Mouse (Mus musculus) cerebellum, adult 9-10 months (tissue): ENCODE results near the gene Dgki.

Experiments used
- DNase-seq: peaks from one replicate; pipeline ENCODE4 v3.0.0; 2022

The Dgki gene

DNA sequence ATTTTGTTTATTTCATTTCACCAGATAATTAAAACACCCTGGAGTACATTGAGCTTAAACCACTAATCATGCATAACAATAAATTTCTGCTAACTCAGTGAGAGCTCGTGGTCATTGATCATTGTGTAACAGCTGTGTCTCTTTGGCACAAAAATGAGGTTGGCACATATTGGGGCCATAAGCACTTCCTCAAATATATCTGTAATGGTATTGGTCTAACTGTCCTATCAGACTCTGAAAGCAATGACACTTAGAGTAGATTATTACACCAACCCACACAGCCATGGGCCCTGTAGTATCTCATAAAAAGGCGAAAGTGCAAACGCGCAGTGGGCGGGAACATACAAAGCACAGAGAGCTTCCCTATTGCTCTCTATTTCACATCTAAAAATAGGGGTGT, 305.7 kb downstream of the Dgki start:
- DNase-seq = no peak

DNA sequence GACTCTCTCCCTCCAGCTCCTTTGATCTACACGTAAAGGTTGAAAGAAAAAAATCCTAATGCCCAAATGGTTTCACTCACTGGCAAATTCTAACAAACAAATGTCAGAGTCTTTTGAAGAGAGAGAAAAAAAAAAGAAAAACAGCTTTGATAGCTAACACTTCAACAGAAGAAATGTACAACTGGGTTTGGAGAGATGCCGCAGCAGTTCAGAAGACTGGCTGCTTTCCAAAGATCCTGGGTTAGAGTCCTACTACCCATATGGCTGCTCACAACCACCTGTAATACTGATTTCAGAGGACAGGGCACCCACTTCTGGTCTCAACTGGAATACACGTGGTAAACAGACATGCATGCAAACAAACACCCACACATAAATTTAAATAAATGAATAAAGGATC, 309.8 kb downstream of the Dgki start:
- DNase-seq = no peak

DNA sequence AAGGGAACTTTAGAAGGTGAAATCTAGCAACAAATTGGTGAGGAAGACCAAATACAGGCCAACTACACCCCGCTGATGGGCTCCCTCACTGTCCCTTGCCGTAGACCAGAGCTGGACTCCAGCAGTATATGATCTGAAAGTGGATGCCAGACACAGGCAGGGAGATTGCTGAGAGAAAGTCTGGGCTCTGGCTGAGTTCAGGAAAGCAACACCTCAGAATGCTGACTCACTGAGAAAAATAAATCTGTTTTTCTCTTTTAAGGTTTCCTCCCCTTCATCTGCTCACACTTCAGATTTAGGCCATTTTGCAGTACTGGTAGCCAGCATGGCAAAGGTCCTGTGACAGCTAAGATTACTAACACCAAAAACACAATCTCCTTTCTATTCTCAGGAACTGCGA, 311.2 kb downstream of the Dgki start:
- DNase-seq = no peak

DNA sequence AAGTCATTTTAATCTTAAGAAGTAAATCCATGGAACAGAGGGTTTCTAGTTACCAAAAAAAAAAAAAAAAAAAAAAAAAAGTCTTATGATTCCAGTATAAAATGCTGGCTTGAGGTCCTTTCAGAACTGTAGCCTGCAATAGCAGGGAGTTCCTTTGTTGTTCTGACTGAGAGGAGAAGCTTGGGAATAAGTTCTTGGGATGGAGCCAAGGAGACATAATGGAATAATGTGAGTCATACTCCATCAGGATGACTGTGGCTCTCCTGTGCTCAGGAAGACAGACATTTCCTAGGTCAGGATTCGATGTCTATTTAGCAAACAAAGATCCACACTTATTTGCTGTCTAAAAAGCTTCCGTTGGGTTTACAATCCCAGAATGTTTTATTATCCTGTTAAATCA, 318.3 kb downstream of the Dgki start:
- DNase-seq = peak; percentile 85

DNA sequence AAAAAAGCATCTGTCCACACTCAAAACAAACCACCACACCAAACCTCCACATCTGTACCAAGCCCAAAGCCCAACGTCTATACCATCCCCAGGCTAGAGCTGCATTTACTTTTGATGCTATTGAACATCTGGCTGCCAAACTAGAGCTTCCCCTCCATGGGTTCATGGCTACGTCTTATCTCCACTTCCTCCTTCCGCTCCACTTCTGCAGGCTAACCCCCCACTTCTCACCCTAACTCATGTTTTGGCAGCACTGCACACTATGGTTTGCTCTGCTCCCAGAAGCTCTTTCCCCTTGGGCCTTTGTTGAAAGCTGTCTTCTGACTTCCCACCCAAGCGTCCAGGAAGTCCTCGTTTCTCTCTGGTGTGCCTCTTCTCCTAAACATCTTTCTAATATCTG, 319.5 kb downstream of the Dgki start:
- DNase-seq = no peak

DNA sequence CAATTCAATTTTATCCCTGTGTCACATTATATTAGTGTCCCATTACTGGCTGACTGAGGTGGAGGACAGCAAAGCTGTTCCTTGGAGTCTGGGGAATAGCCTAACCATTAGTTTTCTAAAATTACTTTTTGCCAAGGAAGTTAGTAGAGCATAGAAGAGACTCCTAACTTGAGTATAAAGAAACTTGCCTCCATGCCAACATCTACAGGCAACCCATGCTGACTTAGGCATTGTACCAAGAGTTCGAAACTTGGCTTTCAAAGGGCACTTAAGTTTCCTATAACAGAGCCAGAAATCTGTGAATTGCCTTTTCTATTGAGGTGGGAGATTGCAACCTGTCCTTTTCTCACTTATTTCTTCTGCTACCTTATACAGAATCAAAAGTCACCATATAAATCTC, 321.8 kb downstream of the Dgki start:
- DNase-seq = no peak

DNA sequence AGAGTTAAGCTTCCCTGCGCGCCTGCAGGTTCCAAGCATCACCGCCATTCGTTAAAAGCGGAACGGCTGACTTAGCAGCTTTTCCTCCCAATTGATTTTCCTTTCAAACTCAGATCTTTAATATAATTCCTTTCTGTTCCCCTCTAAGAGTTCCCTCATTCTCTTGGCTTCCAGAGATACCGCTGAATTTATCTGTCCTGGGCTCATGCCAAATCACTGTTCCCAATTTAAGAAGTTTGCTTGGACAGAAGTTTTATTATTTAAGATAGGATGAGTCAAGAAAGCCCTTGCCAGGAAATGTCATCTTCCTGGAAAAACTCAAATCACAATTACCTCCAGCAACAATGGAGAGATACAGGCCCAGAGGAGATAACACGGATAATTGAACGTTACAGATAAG, 326.9 kb downstream of the Dgki start:
- no peak for DNase-seq

DNA sequence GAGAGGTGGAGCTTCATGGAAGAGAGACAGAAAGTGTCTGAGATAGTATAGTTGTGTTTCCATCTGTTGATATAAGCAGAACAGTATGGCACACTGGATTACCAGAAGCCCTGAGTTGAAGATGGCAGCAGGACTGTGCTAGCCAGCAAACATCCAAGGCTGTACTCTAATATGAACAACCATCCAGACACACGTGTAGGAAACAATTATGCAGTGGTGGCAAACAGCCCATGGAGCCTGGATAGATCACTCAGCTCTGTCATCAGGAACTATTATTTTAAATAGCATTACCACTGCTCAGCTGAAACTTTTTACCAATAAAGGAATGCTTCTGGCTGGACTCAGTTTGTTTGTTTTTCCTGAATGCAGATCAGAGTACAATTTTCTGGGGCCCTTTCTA, 327.5 kb downstream of the Dgki start:
- no peak for DNase-seq

DNA sequence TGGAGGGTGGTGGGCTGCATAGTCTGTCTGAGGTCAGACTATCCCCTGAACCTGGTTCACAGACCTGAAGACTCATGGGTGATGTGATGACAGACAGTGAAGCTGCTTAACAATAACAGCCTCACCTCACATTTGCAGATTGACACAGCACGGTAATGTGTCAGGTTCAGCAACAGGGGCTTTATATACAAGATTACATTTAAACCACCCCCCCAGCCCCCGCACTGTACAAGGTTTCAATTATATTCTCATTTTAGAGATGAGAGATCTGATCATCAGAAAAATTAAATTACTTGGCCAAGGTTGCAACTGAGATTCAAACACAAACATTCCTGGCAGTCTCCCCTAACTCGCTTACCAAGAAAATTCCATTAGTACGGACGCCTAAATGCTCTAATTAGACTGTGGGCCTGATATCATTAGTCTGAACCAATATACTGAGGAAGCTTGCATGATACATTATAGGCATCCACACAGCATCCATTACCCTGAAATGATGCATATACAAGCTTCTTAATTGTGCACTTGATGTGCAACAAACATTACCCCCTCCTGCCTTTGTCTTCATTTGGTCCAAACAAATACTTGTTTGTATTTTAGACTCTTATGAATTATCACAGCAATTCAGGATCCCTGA, 330.6 kb downstream of the Dgki start:
- DNase-seq = no peak

DNA sequence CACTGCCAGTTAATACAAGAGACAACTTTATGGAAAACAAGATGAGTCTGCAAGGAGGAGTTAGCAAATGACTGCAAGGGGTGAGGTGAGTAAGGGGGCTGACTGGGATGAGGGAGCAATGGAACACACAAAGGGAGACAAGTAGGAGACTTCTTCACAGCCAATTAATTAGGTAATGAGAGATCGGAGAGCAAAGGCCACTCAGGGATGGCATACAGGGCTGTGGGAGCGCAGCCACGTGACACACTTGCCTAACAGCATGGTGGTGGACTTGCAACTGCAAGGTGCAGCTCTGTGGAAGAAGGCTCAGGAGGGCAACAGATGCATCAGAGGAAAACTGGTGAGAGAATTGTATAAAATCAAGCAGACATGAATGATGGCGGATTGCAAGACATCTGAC, 339.3 kb downstream of the Dgki start:
- no peak for DNase-seq

DNA sequence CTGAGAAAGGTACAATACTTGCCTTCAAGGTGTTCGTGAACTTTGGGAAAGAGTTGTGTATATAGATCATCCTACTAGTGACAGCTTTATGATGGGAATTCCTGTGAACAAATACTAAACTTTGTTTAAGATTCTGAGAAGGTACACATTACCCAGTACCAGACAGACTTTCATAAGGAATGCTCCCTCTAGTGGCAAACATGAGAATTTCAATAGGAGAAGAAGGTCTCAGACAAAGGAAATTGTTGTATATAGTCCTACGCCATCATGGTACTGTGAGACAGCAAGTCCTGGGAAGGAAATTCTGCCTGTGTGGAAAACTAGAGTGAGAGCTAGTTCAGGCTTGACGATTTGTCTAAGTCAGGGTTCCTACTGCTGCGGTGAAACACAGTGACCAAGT, 344.7 kb downstream of the Dgki start:
- peak; percentile 34 for DNase-seq

DNA sequence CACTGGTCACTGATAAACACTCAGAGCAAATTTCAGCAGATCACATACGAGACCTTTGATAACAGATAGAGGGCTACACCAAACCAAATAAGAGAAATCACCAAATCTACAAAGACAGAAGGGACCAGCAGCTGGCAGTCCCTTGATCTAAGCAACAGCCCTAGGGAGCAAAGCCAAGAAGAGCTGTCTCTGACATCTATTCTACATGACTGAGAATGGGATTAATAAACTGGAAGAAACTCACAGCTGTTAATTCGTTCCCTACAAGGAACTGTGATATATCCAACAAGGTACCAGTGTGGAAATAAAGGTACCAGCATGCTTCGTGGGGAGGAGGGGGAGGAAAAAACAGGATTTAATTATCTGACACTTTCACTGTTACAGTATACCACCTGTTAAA, 349.3 kb downstream of the Dgki start:
- DNase-seq = no peak

DNA sequence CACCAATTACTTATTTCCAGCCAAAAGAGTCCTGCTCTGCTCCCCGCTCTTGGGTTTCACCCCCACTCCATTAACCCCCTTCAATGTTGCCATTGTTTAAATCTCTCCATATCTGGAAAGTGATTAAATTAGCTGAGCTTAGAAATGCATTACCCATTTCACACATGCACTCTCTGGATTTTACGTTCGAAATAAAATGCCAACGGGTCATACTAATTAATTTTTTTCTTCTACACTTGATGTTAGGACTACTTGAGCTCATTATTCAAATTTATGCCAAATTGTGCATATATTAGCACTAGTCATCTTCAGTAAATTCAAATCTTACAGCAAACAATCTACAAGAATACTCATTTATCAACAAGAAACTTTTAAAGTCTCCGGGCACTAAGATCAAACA, 352.1 kb downstream of the Dgki start:
- no peak for DNase-seq

DNA sequence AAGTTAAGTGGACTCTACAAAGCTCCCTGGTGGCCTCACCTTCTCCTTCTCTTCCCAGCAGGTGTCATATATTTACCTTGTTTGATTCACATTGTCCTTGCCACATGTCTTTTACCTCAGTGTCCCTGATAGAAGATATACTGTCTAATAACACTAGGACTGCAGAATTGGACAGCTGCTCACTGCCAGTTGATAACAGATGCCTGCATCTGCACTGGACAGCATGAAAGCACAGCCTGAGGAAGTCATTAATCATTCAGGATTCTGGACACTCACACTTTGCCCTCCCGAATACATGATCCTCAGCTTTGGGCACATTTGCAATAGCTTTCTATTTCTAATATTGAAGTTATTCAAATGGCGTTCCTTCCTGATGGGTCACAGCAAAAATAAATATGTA, 362.5 kb downstream of the Dgki start:
- no peak for DNase-seq

DNA sequence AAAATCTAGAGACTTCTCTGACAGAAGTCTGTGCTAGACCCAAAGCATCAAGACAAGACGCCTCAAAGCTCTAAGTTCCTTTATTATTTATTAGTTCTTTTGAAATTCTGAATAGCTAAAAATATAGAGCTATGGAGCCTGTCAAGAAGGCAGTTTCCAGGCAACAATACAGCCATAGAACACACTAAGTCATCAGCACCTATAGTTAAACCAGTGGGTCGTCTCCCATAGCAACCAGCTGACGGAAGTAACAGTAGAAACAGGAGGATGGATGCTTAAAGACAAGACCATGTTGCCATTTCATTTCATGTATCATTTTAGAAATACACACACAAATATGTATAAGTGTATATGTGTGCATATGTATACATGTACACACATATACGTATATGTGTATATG, 363.2 kb downstream of the Dgki start:
- no peak for DNase-seq

DNA sequence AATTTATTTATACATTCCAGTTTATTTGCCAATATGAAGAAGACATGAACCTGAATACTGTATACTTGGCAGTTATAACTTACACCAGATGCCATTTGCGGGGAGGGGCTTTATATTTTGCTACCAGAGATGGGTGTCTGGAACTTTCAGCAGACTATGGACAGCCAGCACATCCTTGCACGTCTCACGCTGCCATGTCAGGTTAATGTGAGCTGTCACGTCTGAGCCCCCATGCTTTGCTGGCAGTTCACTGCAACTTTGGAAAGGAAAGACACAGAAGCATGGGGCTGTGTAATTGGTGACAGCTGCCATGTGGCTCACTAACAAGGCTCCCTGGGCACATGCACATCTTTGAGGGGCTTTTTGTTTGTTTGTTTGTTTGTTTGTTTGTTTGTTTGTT, 368.5 kb downstream of the Dgki start:
- no peak for DNase-seq

DNA sequence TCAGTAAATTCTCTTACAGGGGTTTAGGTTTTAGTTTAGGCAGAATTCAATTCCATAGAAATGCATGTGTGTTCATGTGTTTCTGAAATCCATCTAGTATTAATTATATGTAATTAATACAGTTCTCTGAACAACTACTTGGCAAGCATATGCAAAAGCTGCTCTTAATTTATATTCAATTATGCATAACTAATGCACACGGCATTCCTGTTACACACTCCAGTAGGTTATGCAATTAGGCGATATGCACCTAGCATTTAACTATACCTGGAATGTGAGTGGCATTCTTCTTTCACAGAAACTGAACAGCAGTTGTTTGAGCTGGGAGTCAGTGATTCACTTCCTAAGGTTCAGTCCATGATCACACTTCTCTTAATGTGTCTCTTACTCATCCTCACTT, 370.2 kb downstream of the Dgki start:
- DNase-seq = no peak

DNA sequence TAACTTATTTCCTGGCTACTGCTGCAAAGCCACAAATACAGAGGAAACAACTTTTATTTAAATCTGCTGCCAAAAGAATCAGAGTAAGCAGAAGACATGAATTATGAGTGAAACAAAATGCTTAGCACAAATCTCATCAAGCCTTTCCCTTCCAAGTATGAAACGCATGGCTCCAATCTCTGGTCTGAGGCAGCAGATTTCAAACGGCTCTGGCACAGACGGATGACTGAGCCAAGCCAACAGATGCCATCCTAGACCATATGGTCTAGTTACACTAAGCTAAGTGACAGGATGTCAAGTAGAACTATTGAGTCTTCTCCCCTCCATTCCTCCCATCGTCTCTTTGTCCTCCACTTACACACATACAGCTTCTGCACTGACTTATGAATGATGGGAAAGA, 373.5 kb downstream of the Dgki start:
- DNase-seq = peak; percentile 68

DNA sequence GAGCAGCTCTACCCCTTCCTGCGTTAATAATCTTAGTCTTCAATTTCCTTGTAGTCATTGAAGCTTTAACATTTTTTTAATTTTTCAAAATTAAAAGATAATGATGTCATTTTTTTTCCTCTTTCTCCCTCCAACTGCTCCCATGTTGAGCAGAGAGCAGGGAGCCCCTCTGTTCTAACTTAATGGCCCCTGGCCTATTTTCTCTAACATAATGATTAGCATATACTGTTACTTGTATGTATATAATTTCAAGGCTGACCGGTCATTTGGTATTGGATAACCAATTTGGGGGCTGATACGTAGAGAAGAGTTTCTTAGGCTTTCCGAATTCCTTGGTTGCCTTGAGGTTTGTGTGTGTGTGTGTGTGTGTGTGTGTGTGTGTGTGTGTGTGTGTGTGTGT, 378.0 kb downstream of the Dgki start:
- no peak for DNase-seq

DNA sequence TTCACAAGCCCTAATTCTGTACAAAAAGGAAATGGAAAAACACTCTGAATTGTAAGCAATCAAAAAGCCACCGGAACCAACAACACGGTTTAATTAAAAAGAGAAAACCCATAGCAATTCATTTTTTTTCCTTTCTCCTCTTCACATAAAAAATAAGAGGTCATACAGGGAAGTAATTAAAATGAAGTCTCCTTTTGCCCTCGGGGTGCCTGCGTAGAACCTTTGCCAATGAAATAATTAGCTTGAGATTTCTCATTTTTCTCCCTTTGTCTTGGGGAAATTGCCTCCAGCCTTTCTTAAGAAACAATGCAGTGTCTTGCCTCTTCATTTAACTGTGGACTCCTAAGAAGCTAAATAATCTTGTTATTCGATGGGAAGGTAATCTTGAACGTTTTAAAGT, 388.4 kb downstream of the Dgki start:
- peak; percentile 36 for DNase-seq

DNA sequence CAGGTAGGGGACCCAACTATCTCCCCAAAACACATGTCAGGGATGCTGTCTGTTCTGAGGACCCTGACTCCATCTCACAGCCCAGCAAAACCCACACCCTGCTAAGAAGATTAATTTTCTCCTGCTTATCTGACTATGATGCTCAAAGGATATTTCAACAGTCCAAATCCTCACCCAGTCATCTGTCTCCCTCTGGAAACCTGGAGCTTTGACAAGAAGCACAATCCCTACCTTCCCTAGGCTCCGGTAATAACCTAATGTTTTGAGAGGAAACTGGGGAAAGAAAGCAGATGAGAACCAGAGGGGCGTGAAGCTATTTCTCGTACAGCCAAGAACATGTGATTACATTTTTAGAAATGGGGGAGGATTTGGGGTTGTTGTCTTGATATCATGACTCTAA, 392.8 kb downstream of the Dgki start:
- DNase-seq = peak; percentile 33

DNA sequence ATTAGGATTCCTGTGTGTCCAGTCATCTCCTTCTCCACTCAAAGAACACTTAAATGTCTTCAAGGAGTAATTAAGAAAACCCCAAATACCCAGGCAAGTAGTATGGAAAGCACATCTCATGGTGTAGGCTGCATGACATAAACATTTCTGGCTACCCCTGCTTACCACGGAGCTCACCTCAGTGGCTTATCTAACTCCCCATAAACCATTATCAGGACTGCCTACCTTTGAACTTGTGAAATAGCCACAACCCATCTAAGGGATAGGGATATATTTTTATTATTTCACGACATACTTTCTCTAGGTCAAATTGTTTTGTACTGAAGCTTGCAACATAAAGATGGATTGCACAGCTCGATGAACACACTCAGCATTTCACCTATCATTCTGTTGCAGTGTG, 394.0 kb downstream of the Dgki start:
- DNase-seq = no peak

DNA sequence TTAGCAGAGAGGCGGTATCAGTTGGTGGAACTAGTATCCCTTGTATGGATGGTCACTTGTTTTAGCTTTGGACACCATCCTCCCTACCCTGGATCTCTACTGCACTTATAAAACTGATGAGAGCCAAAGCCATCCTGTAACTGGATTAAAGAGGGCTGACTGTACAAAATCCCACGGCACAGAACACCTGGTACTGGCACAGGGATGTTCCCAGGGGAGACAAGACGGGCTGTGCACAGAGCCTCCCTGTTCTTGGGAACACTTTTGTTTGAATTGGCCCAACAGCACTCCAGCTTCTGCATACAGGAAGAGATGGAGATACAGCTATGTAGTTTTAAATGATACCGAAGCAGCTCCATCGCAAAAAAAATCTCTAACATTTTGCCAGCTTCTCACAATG, 395.1 kb downstream of the Dgki start:
- no peak for DNase-seq

DNA sequence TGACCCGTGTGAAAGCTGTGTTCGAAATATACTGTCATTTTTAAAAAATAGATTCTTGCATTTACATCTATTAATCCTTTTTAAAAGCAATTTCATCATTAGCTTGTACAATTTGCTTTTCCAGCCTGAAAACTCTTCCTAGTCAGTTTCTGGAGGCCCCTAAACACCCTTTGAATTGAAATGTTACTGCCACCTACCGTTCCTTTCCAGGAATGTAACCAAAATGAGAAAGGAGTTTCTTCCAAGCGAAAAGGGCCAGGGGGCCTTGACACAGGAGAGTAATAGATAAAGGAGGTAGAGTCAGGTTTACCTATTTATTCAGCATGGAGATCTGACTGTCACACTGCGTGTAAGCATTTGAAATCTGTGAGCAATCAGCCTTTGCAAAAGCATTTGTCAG, 396.2 kb downstream of the Dgki start:
- peak; percentile 60 for DNase-seq

DNA sequence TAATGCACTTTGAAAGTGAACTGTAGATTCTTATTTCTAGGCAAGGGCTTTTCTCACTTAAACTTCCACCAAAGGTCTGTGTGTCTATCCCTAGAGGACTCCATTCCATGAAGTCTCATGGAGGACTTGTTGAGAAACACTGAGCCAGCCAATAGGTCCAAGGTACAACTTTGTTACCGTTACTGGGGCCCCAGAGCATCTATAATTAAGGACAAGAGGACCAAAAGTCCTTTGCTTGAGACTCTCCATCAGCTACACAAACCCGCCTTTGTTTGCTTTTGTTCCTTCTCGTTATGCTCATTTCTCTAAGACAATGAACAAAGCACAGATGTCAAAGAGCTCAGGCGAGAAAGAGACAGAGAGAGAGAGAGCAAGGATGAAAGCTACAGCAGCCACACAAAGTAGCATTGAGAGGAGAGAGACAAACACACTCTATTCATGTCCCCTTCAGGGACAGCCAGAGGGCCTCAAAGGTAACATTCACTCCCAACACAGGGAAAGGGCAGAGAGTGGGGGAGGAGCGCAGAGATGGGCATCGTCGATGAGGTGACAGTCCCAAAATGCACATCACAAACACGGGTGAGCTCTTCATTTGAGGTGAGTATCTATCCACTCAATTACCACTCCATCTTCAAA, 396.7 kb downstream of the Dgki start:
- DNase-seq = no peak
